Mouse (Mus musculus) olfactory bulb, adult 2 months (tissue): Measurements from ENCODE around the gene Fhit.

ENCODE experiments used
- CTCF ChIP-seq: fragments of 200-500 bp; IDR thresholded peaks from 2 replicates; pipeline ENCODE4 v1.5.1; 2012; ENCODE audit warnings: low read depth, mild to moderate bottlenecking, low read length, moderate library complexity; ENCODE audit not compliant: insufficient read depth
- POLR2A ChIP-seq: fragments of 200-500 bp; IDR thresholded peaks from 2 replicates; pipeline ENCODE4 v1.6.1; 2012; ENCODE audit warnings: mild to moderate bottlenecking, low read depth, low read length, moderate library complexity; ENCODE audit not compliant: insufficient read depth

DNA sequence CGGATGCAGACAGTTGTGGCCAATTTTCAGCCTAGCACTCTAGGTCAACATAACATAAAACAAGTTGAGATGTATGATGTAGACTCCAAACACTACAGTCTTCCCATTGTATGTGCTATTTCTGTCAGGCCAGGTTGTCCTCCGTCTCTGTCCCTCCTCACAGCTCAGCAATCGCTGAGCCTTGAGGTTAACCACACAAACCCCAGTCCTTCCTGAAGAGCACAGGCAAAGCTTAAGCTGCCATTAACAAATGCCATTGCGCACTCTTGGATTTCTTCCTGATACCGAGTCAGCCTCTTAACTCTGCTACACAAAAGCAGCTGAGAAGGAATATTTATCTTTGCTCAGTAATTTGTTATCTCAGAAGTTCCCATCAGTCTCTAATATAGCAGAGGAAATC, 568.4 kb downstream of the Fhit start:
- no peak for TF ChIP-seq CTCF
- no peak for TF ChIP-seq POLR2A
